In genomic region chr6:49745301-49745700, GRCm38 (mm10) we compare ENCODE assay signal across 26 mouse cellular contexts.
"Had no signal": no experiment of that assay in that cellular context is flagged by ENCODE, and none has a peak within 500 bp of the region (broad histone marks: within the 10 kb centered on the region; RNA-seq: fewer than 3 reads in every experiment).

No protein-coding gene starts in this region.

- H3K27me3 ChIP-seq: hindbrain, embryonic 13.5 days; hindbrain, embryonic 15.5 days; kidney, embryonic 15.5 days; limb, embryonic 13.5 days; limb, embryonic 15.5 days; liver, embryonic 13.5 days; liver, embryonic 15.5 days had no signal

- ATAC-seq: hindbrain, postnatal 0 days; intestine, embryonic 16.5 days had no signal

- H3K4me1 ChIP-seq: heart, embryonic 13.5 days; heart, embryonic 15.5 days; limb, embryonic 13.5 days; limb, embryonic 15.5 days; liver, embryonic 13.5 days; liver, embryonic 15.5 days had no signal

- H3K9ac ChIP-seq: heart, embryonic 13.5 days; heart, embryonic 15.5 days; hindbrain, embryonic 13.5 days; hindbrain, embryonic 15.5 days; kidney, embryonic 15.5 days; limb, embryonic 13.5 days; limb, embryonic 15.5 days; liver, embryonic 13.5 days; liver, embryonic 15.5 days had no signal

- H3K9me3 ChIP-seq: heart, embryonic 13.5 days; heart, embryonic 15.5 days; hindbrain, embryonic 13.5 days; hindbrain, embryonic 15.5 days; kidney, embryonic 15.5 days; limb, embryonic 13.5 days; limb, embryonic 15.5 days; liver, embryonic 13.5 days; liver, embryonic 15.5 days had no signal

- H3K36me3 ChIP-seq: heart, embryonic 13.5 days; heart, embryonic 15.5 days; hindbrain, embryonic 13.5 days; hindbrain, embryonic 15.5 days; kidney, embryonic 15.5 days; limb, embryonic 13.5 days; limb, embryonic 15.5 days; liver, embryonic 13.5 days; liver, embryonic 15.5 days had no signal

- H3K4me2 ChIP-seq: heart, embryonic 11.5 days; heart, embryonic 13.5 days; heart, embryonic 15.5 days; hindbrain, embryonic 13.5 days; hindbrain, embryonic 15.5 days; kidney, embryonic 15.5 days; limb, embryonic 13.5 days; limb, embryonic 15.5 days; liver, embryonic 13.5 days; liver, embryonic 15.5 days had no signal

- H3K4me3 ChIP-seq: heart, adult 2 months; heart, embryonic 13.5 days; heart, embryonic 15.5 days; hindbrain, embryonic 13.5 days; hindbrain, embryonic 15.5 days; kidney, embryonic 15.5 days; limb, embryonic 13.5 days; limb, embryonic 15.5 days; liver, embryonic 13.5 days; liver, embryonic 15.5 days had no signal

- DNase-seq: gastrocnemius, postnatal 14 days; gastrocnemius, postnatal 36 days; heart, adult 11 months; heart, adult 2 months; heart, postnatal 14 days; heart, postnatal 36 days; kidney, adult 11 months; kidney, adult 2 months; kidney, adult 9 months; kidney, postnatal 14 days; kidney, postnatal 36 days; layer of hippocampus, postnatal 36 days; left cerebral cortex, postnatal 4 days; liver, embryonic 13.5 days had no signal

- H3K27ac ChIP-seq: heart, adult 2 months; heart, embryonic 13.5 days; heart, embryonic 15.5 days; hindbrain, embryonic 13.5 days; hindbrain, embryonic 15.5 days; hindbrain, postnatal 0 days; kidney, embryonic 15.5 days; kidney, postnatal 0 days; limb, embryonic 13.5 days; limb, embryonic 15.5 days; liver, embryonic 13.5 days; liver, embryonic 15.5 days had no signal
